Mouse (Mus musculus) left cerebral cortex, postnatal 10 days (tissue): ENCODE measurements around the gene Pde1c. TPM values are rescaled to one million over a fixed set of nuclear protein-coding genes. Genes with fewer than 3 reads are reported as not detected.

Source experiments
- DNase-seq, 2 experiments: peaks; one replicate each; pipeline ENCODE4 v3.0.0; 2021 to 2022; ENCODE audit warnings: low spot score in 2 of 2, mixed read lengths in 1 of 2; ENCODE audit errors: extremely low spot score in 1 of 2
- intact Hi-C: fragments of 180-260 bp; cut with DNase I; formaldehyde crosslinking; loops from one replicate; pipeline ENCODE4 v1.15.1; 2025
- total RNA-seq, 2 experiments: library from RNA; stranded (reverse); gene quantifications; 2 replicates each; pipeline ENCODE4 v1.2.3; 2021

Gene Pde1c
- total RNA-seq, 2 experiments from 2014 or later, result 4.1 to 4.2 TPM

- intact Hi-C loops, result loop anchor here (2.0 kb wide), 2 partner anchors 128 to 210 kb away; no protein-coding TSS in a partner anchor
- peak; percentile 49 to 52 for DNase-seq
Measured at GRCm38 (mm10) chr6:56480914-56481482, 87.9 kb downstream of the Pde1c start.

- intact Hi-C loops, result loop anchor here (2.0 kb wide), 1 partner anchor 410 kb away; no protein-coding TSS in a partner anchor
- DNase-seq, result peak; percentile 10 to 43
Measured at GRCm38 (mm10) chr6:56476581-56476980, 92.3 kb downstream of the Pde1c start.

GRCm38 (mm10) chr6:56458098-56458497 is 110.8 kb downstream of the Pde1c start:
- no peak for DNase-seq
- intact Hi-C loops, result no loop called here

GRCm38 (mm10) chr6:56447917-56448316 is 121.0 kb downstream of the Pde1c start:
- DNase-seq, result no peak
- intact Hi-C loops, result no loop called here

- DNase-seq, result no peak
- intact Hi-C loops, result no loop called here
Measured at GRCm38 (mm10) chr6:56441501-56441900, 127.4 kb downstream of the Pde1c start.

GRCm38 (mm10) chr6:56425846-56426245 is 143.1 kb downstream of the Pde1c start:
- DNase-seq, result no peak
- intact Hi-C loops, result no loop called here

GRCm38 (mm10) chr6:56422866-56423265 is 146.0 kb downstream of the Pde1c start:
- intact Hi-C loops, result no loop called here
- DNase-seq, result no peak

- intact Hi-C loops, result no loop called here
- no peak for DNase-seq
Measured at GRCm38 (mm10) chr6:56416191-56416590, 152.7 kb downstream of the Pde1c start.

- no peak for DNase-seq
- intact Hi-C loops, result no loop called here
Measured at GRCm38 (mm10) chr6:56389178-56389577, 179.7 kb downstream of the Pde1c start.

GRCm38 (mm10) chr6:56376359-56376758 is 192.5 kb downstream of the Pde1c start:
- intact Hi-C loops, result no loop called here
- no peak for DNase-seq

GRCm38 (mm10) chr6:56374180-56374579 is 194.7 kb downstream of the Pde1c start:
- no peak for DNase-seq
- intact Hi-C loops, result no loop called here

GRCm38 (mm10) chr6:56373753-56374152 is 195.2 kb downstream of the Pde1c start:
- intact Hi-C loops, result no loop called here

GRCm38 (mm10) chr6:56373046-56373751 is 195.7 kb downstream of the Pde1c start:
- DNase-seq, result no peak
- intact Hi-C loops, result no loop called here

More at GRCm38 (mm10) chr6:56373753-56374152, 195.2 kb downstream of the Pde1c start:
- DNase-seq, result no peak

- no peak for DNase-seq
- intact Hi-C loops, result no loop called here
Measured at GRCm38 (mm10) chr6:56369462-56369861, 199.4 kb downstream of the Pde1c start.

GRCm38 (mm10) chr6:56368116-56368515 is 200.8 kb downstream of the Pde1c start:
- intact Hi-C loops, result no loop called here
- no peak for DNase-seq

GRCm38 (mm10) chr6:56367257-56367656 is 201.6 kb downstream of the Pde1c start:
- intact Hi-C loops, result no loop called here
- no peak for DNase-seq

GRCm38 (mm10) chr6:56362650-56363049 is 206.3 kb downstream of the Pde1c start:
- DNase-seq, result peak in 1 of 2 experiments; percentile 31

GRCm38 (mm10) chr6:56362128-56362545 is 206.8 kb downstream of the Pde1c start:
- peak in 1 of 2 experiments; percentile 40 for DNase-seq
- intact Hi-C loops, result no loop called here

More at GRCm38 (mm10) chr6:56362650-56363049, 206.3 kb downstream of the Pde1c start:
- intact Hi-C loops, result no loop called here

- DNase-seq, result peak in 1 of 2 experiments; percentile 20
- intact Hi-C loops, result no loop called here
Measured at GRCm38 (mm10) chr6:56361348-56362127, 207.4 kb downstream of the Pde1c start.
